Mouse (Mus musculus) T-helper 2 cell (primary cell): ENCODE measurements around the gene Dus1l.
"Not testable (repeated sequence)": the region's sequence is repeated elsewhere in the genome, so short reads cannot be mapped to it uniquely, and the experiment has no call there.

Source experiments
- in situ Hi-C: fragments of 300-600 bp; cut with MboI, MseI; formaldehyde crosslinking; loops from one replicate; pipeline ENCODE4 v1.15.1; 2025; ENCODE audit warnings: high pct_unique_total_duplicates

The Dus1l gene

DNA sequence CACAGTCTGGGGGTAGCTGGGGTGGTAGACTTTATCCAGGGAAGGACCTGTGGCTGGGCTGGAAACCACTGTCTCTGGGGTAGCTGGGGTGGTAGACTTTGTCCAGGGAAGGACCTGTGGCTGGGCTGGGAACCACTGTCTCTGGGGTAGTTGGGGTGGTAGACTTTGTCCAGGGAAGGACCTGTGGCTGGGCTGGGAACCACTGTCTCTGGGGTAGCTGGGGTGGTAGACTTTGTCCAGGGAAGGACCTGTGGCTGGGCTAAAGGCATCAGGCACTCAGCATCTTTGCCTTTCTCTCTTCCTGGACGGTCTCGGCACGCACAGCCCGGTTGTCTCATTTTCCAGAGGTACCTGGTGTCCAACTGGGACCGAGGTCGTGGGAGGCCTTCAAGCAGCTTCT lies 14.8 kb downstream of the Dus1l start:
- in situ Hi-C loops = not testable (repeated sequence)

DNA sequence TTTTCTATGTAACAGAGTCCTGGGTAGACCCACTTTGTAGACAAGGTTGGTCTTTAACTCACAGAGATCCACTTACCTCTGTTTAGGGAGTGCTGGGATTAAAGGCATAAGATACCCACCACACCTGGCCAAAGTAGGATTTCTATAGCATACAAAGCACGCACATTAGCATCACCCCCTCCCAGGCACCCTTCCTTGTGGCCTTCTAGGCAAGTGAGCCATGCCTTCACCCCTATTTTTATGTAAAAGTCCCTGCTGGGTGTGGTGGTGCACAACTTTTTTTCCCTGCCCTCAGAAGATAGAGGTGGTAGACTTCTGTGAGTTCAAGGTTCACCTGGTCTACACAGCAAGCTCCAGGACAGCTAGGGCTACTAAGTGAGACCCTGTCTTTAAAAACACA lies 16.3 kb downstream of the Dus1l start:
- in situ Hi-C loops = no loop called here

DNA sequence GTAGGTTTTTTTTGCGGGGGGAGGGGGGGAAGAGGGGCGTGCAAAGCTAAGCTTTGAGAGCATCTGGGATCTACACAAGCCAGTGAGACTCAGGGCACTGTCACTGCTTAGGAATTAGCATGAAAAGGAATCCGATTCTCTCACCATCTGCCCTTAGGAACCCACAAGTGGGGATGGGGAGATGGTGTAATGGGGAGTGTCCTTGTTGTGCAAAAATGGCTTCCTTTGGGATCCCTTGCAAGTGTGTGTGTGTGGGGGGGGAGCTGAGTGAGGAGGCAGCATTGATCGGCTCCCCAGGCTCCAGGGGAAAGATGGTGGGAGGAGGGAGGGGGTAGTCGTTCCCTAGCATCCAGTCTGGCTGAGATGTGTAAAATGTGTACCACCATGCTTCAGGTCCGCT lies 19.1 kb downstream of the Dus1l start:
- in situ Hi-C loops = no loop called here

DNA sequence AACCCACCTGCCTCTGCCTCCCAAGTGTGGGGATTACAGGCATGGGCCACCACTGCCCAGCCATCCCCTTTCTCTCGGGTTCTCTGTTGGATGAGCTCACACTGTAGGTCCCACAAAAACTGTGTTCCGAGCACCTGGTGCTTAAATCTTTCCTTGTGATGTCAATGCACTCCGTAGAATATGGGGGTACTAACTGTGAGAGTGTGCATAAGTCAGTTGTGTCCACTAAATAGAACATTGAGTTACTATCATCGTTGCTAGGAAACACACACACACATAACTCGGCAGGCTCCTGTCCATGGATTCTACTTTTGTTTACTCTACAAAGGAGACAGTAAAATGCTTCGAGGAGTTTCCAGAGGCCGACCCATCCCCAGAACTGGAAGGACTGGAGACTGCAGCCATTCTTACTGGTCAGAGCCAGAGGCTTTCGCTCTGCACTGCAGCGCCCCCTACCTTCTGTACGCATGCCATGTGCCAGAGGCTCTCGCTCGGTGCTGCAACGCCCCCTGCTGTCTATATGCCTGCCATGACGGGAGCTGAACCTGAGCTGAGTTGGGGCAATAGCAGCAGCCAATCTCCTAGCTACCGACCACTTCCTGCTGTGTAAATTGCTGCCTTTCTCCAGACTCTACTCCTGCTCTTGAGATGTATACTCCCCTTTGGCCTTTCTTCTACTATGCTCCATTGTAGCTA lies 20.3 kb downstream of the Dus1l start:
- in situ Hi-C loops = no loop called here

DNA sequence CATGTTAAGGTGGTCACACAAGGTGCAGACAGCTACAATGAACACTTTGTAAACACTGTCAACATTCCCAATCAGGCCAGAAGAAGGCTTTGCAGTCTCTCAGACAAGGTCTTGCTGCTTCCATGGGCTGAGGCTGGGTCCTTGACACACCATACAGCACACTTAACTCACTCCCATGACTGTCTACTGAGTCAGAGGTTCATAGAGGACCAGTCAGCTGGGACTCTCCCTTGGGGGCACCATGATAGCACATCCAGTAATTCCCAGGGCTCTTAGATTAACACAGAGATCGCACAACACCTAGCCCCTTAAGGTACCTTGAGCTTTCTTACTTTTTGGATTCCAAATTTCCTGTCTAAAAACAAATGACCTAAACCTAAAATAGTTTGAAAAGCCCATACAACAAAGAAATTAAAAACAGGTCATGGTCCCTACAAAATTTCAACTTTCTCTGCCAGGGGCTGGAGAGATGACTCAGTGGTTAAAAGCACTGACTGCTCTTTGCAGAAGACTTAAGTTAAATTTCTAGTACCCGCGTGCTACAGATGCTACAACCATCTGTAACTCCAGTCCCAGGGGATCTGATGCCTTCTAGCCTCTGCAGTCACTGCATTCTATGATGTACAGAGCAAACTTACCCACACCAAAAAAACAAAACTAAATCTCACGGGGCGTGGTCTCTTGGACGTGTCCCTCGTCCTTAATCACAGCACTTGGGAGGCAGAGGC lies 22.6 kb downstream of the Dus1l start:
- in situ Hi-C loops = no loop called here

DNA sequence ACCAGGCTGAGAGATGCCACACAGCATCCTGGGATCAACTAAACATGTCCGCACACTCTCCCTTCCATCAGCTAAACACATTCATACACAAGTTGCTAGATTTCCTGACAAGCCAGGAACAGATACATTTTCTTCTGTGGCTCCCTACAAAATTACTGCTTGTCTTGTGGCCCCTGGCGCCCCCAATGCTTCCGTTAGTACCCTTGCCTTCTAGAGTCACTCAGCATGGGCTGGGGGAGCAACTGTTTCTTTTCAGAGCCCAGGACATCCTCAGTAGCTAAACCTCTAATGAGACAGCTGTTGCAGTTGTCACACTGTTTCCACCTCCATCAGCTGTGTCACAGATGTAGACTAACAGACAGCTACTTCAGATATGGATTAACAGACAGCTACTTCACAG lies 23.5 kb downstream of the Dus1l start:
- in situ Hi-C loops = no loop called here

DNA sequence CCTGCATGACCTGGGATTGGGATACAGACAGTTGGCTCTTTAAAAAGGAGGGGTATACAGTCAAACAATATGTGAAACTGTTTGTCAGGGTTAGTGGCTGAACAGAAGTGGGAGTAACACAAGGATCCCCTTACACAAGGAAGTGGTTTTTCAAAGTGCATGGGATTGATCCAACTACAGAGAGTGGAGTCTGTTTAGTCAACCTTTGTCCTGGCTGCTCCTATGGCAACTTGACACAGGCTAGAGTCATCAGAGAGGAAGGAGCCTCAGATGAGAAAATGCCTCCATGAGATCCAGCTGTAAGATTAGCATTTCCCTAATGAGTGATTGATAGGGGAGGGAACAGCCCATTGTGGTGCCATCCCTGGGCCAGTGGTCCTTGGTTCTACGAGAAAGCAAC lies 28.0 kb downstream of the Dus1l start:
- in situ Hi-C loops = loop anchor here (5.0 kb wide), 1 partner anchor 41 kb away; the partner anchor contains the start of gene Dcxr

DNA sequence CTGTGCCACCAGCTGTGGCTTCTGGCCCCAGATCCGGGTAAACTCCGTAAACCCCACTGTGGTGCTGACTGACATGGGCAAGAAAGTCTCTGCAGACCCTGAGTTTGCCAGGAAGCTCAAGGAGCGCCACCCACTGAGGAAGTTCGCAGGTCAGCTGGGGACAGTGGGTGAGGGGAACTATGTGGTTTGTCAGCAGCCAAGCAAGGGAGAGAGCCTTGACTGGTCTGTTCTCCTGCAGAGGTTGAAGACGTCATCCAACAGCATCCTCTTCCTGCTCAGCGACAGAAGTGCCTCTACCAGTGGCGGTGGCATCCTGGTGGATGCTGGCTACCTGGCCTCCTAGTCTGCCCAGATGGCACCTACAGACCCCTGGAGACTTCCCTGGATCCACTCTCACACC lies 29.2 kb downstream of the Dus1l start:
- in situ Hi-C loops = loop anchor here (5.0 kb wide), 1 partner anchor 40 kb away; the partner anchor contains the start of gene Dcxr

DNA sequence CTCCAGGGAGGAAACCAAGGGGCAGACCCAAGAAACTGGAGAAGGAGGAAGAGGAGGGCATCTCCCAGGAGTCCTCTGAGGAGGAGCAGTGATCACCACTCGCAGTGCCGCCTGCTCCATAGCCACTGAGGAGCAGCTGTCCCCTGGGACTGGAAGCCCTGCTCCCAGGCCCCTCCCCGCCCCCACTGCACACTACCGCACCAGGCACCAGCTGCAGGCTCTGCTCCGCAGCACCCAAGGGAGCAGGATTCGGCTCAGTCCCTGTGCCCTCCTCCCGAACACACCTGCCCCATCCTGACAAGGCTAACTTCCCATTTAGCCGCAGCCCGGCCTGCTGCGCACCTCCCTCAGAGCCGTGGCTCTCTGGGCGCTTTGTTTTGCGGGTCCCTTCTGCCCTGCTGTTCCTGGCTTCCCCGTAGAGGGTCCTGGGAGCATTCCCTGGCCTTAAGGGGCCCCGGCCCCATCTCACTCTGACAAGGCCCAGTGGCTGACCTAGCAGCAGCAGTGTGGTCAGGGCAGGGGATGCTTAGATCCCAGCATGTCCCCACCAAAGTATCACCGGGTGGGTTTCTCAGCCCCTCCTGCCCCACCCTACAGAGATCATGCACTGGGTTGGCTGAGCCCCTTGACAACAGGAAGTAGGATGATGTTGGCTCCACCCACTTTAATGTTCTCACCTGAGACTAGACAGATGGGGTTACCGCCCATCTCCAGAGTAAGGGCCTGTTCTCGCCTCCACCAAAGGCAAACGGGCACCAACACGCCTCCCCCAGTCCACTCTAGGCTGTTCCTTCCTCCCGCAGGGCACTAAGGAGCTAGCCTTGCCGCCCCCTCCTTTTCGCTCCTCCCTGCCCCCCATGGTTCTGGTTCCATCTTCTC lies 32.8 kb downstream of the Dus1l start:
- in situ Hi-C loops = not testable (repeated sequence)

DNA sequence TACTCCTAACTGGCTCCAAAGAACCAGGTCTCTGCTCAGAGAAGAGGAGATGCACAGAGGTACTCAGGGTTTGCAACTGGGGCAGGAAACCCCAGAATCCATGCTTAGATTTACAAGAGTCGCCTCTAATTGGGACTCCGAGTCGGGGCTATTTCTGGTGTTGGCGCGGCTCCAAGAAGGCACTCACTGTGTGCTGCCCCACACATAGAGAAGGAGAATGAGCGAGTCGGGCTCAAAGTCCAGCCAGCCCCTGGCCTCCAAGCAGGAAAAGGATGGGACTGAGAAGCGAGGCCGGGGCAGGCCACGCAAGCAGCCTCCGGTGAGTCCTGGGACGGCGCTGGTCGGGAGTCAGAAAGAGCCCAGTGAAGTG lies 33.5 kb downstream of the Dus1l start, which contains the start of gene Hmga1b:
Gene Hmga1b (plus strand): TSS at position 123 of the 370 bp plus-strand sequence.
- in situ Hi-C loops = not testable (repeated sequence)

DNA sequence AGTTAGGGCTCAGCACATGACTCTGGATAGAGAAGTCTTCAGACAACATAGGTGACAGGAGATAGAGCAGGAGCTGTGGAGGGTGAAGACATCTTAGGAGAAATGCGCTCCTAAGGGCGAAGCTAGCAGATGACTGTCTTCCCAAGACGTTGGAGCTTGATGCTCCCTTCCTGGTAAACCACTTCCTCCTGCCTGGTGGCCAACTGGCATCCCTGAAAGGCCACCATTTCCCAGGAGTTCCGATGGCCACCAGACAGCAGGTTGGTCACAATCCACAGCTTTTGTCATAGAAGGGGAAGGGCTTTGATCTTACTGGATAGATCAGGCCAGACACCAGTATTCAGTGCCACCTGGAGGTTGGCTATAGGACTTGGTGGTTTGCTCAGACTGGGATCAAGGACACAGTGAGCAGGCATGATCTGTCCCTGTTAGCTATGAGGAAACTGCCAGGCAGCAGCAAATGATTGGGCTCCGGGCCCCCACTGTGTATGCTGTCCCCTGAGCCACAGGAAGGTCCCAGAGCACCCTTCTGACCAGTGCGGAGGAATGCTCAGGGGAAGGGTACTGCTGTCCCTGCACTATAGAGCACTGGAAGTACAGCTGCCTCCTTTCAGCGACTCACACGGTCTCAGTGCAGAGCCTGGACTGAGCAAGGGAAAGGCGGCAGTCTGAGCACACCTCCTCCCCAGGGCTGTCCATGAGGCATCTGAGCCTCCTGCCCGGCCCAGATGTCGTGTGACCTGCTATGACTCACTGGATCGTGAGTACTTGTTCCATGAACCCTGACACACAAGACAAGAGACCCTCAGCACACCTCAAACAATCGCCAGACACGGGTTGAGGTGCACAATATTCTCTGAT lies 34.2 kb downstream of the Dus1l start:
- in situ Hi-C loops = no loop called here

DNA sequence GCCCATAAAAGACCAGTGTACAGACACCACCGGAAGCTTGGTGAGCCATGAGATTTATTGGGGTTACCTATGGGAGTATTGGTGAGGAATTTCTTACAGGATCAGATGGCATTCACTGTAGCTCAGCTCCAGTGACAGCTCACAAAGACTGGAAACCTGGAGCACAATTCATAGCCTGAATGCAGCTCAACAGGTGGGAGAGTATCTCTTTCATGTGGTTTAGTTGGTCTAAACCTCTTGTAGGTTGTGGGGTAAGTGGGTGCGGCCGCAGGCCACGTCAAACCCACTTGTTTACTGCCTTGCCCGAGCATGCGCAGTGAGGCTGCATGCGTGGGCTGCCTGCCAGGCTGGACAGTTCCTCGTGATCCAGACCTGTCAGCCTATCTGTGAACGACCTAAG lies 36.0 kb downstream of the Dus1l start:
- in situ Hi-C loops = no loop called here

DNA sequence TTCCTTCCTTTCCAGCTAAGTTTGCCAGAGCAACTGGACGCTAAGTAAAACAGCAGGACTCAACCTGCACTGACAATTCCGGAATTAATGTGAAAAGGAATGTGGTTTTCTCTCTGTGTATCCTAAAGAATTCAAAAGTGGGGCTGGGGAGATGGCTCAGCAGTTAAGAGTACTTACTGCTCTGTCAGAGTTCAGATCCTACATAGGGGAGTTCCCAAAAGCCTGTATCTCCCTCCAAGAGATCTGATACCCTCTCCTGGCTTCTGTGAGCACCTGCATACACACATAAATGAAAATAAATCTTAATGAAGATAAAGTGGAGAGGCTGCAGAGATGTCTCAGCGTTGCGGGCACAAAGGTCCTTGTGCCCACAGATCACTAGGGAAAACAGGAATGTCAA lies 44.6 kb downstream of the Dus1l start:
- in situ Hi-C loops = no loop called here

DNA sequence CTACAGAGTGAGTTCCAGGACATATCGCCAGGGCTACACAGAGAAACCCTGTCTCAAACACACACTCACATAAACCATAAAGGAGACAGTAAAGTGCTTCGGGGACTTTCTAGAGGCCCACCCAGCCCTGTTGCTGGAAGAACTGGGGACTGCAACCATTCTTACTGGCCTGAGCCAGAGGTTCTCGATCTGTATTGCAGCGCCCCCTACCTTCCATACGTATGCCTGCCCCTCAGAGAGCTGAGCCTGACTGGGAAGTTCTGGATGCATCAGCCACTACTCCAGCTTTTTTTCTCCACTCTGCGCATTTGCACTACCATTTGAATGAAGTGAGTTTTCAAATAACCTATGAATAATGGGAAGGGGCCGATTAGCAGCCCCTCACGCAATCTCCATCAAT lies 46.8 kb downstream of the Dus1l start:
- in situ Hi-C loops = no loop called here

DNA sequence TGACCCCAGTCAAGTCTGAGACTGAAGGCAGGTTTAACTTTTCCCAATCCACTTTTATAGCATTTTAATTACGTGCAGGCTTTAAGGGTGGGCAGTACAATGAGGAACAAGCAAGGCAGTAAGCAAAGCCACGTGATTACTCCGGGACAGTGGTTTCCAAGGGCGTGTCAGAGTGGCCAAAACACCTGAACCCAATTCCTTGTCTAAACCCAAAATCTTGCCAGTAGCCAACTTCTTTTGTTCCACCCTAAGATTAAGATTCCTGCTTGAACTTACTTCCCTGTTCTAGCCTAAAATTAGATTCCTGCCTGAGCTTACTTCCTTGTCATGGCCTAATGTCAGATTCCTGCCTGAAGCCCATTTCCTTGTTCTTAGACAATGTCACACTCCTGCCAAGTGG lies 48.2 kb downstream of the Dus1l start:
- in situ Hi-C loops = no loop called here

DNA sequence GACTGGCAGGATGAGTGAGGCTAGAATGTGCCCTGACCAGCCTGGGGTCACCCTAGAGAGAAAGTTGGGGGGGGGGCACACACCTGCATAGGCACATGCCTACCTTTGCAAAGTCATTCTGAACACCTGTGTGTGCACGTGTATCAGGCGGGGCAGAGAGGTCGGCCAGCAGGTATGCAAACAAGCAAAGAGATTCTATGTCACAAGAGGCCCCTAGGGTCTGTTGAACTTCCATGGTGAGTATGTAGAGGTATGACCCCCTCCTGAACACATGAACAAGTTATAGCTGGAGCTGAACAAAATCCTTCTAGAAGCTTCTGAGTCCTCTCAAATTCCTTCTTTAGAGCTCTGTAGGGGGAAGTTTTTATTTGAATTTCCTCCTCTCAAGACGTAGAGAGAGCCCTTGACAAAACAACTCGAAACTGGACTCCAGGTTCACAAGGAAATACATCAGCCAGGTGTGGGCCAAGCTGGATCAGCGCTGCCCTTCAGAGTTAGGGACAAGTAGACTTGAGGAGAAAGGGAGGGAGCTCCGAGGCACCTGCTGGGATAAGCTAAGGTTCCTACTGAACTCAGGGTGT lies 52.0 kb downstream of the Dus1l start:
- in situ Hi-C loops = no loop called here

DNA sequence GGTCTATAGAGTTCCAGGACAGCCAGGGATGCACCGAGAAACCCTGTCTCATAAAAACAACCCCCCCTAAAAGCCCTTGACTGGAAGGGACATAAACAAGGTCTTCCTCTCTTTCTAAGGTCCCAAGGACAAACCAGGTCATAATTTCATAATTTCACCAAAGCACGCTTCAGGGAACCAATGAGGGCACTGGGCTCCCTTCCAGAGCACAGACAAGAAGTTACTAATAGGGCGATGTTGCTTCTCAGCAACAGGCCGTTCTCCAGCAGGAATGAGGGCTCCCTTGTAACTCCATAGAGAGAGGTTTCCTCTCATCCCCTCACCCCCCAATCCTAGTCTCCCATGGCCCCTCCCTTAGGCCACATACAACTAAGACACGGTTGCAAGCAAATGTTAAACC lies 55.2 kb downstream of the Dus1l start:
- in situ Hi-C loops = no loop called here
